Mouse (Mus musculus) liver, embryonic 14.5 days (tissue): ENCODE results near the gene Traf3ip3. TPM values are rescaled to one million over a fixed set of nuclear protein-coding genes. Genes with fewer than 3 reads are reported as not detected.

Experiments
- ATAC-seq: fragments of 200-750 bp; cut with Nextera tagmentation; 2 replicates; pipeline ENCODE4 v1.8.0; 2017; ENCODE audit warnings: moderate number of reproducible peaks, mild to moderate bottlenecking, moderate library complexity; ENCODE audit not compliant: insufficient read depth
- DNase-seq, 3 experiments: peaks; one replicate each; pipeline ENCODE4 v3.0.0-alpha.2; 2012 to 2013; ENCODE audit warnings: low read depth in 3 of 3, low spot score in 3 of 3
- H3K27ac ChIP-seq: fragments of 300-500 bp; sonication (generic); 2 replicates; pipeline ENCODE4 v1.5.1; 2014; ENCODE audit warnings: moderate library complexity, mild to moderate bottlenecking, control low read depth, inconsistent platforms
- H3K27me3 ChIP-seq: fragments of 300-500 bp; sonication (generic); 2 replicates; pipeline ENCODE4 v1.6.1; 2014; ENCODE audit warnings: mild to moderate bottlenecking, low read length, moderate library complexity; ENCODE audit not compliant: control insufficient read depth, insufficient read depth
- H3K36me3 ChIP-seq: fragments of 300-500 bp; sonication (generic); replicated peaks from 2 replicates; pipeline ENCODE4 v1.6.1; 2014; ENCODE audit warnings: low read depth; ENCODE audit not compliant: control insufficient read depth, insufficient read depth
- H3K4me1 ChIP-seq, 2 experiments: fragments of 200-500 bp in 1 of 2; fragments of 300-500 bp in 1 of 2; sonication (generic) in 1 of 2; replicated peaks; 2 replicates each; pipeline ENCODE4 v1.6.1; 2012 to 2014; ENCODE audit warnings: antibody characterized with exemption in 1 of 2, inconsistent platforms in 1 of 2, low read length in 1 of 2; ENCODE audit not compliant: control insufficient read depth in 2 of 2, insufficient read depth in 2 of 2
- H3K4me2 ChIP-seq: fragments of 300-500 bp; sonication (generic); 2 replicates; pipeline ENCODE4 v1.6.1; 2014; ENCODE audit warnings: low read depth, mild to moderate bottlenecking, control low read depth, moderate library complexity
- H3K4me3 ChIP-seq, 2 experiments: fragments of 200-500 bp in 1 of 2; fragments of 300-500 bp in 1 of 2; sonication (generic) in 1 of 2; 2 replicates each; pipeline ENCODE4 v1.5.1; 2012 to 2014; ENCODE audit warnings: low read depth in 2 of 2, low read length in 2 of 2, mild to moderate bottlenecking in 2 of 2, control low read depth in 1 of 2, inconsistent platforms in 1 of 2, moderate library complexity in 1 of 2; ENCODE audit not compliant: insufficient read depth in 1 of 2
- H3K9ac ChIP-seq: fragments of 300-500 bp; sonication (generic); replicated peaks from 2 replicates; pipeline ENCODE4 v1.6.1; 2014; ENCODE audit warnings: mild to moderate bottlenecking, control low read depth, moderate library complexity
- H3K9me3 ChIP-seq: fragments of 300-500 bp; sonication (generic); 2 replicates; pipeline ENCODE4 v1.6.1; 2016; ENCODE audit warnings: low read length, mixed read lengths; ENCODE audit not compliant: control insufficient read depth
- CTCF ChIP-seq: IDR thresholded peaks from 2 replicates; pipeline ENCODE4 v1.5.1; 2016; ENCODE audit warnings: antibody characterized with exemption, low read depth, control low read depth
- EP300 ChIP-seq: IDR thresholded peaks from 2 replicates; pipeline ENCODE4 v1.6.1; 2016; ENCODE audit warnings: antibody characterized with exemption, low read depth
- whole genome bisulfite sequencing: fragments of 180-500 bp; shearing (Covaris S2); extraction: QIAGEN DNeasy Blood & Tissue Kit; methylation state at CpG from one replicate; pipeline ENCODE4 v1.1.7; 2014; ENCODE audit not compliant: insufficient replicate concordance; 5-methylcytosine and 5-hydroxymethylcytosine counted together
- polyA plus RNA-seq, 2 experiments: library from polyadenylated mRNA; depleted of rRNA in 1 of 2; stranded (reverse) in 1 of 2; unstranded in 1 of 2; fragments of >200 nt; fragmentation: Nextera tagmentation in 1 of 2; extraction: Ambion mirVana in 1 of 2; gene quantifications; 2 replicates each; pipeline versions ENCODE4 v1.2.1 to v1.2.3; 2012 to 2014

Gene Traf3ip3
- polyA plus RNA-seq, 2 experiments, result 4.9 to 5.1 TPM

DNA sequence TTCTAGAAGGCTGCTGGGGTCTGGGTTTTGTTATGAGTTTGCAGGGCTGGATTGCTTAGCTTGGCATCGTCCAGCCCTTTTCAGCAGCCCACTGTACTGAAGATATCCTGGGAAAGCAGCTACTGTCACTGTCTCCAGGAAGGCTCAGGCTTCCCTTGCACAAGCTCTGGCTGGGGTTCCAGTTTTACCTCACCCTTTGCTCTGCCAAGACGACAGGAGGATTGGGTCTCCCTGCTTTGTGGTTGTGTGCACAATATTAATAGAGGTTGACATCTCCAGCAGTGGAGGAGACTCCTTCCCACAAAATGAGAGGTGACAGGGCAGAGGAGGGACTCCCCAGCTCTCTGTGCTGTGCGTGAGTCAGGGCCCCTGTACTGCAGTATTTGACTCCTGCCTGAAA lies 52.3 kb downstream of the Traf3ip3 start:
- Histone ChIP-seq H3K4me2 (no peak overlapping the region), H3K27me3 (peaks cover 19% of the 10 kb centered on the region), H3K9ac (no peak overlapping the region), H3K27ac (no peak overlapping the region), H3K4me1 (no peaks in the 10 kb centered on the region), H3K4me3 (no peak overlapping the region), H3K36me3 (no peaks in the 10 kb centered on the region), H3K9me3 (no peaks in the 10 kb centered on the region)
- ATAC-seq, result no peak
- DNase-seq, result no peak
- TF ChIP-seq CTCF, result no peak
- no peak for TF ChIP-seq EP300
- 37% methylated on average over 3 of the region's 3 CpGs for WGBS

DNA sequence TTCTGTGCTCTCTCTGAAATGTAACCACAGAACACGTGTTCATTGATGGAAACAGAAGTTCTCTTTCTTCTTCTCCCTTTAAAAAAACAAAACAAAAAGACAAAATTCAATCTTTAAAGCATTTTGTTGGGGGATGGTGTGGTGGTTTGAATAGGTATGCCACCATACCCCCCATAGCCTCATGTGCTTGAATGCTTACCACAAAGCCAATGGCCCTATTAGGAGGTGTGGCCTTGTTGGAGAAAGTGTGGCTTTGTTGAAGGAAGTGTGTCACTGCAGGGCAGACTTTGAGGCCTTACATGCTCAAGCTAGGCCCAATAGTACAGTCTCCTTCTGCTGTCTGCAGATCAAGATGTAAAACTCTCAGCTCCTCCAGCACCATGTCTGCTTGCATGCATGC lies 55.1 kb downstream of the Traf3ip3 start:
- 33% methylated on average over 1 of the region's 1 CpGs for WGBS
- ATAC-seq (no peak), DNase-seq (no peak)
- Histone ChIP-seq H3K4me3 (no peak overlapping the region), H3K27me3 (peaks cover under 1% of the 10 kb centered on the region; the same call in 1 of the 2 replicates), H3K4me1 (no peaks in the 10 kb centered on the region), H3K9ac (no peak overlapping the region), H3K36me3 (no peaks in the 10 kb centered on the region), H3K27ac (no peak overlapping the region), H3K9me3 (no peaks in the 10 kb centered on the region), H3K4me2 (no peak overlapping the region)
- no peak for TF ChIP-seq CTCF
- TF ChIP-seq EP300, result no peak

DNA sequence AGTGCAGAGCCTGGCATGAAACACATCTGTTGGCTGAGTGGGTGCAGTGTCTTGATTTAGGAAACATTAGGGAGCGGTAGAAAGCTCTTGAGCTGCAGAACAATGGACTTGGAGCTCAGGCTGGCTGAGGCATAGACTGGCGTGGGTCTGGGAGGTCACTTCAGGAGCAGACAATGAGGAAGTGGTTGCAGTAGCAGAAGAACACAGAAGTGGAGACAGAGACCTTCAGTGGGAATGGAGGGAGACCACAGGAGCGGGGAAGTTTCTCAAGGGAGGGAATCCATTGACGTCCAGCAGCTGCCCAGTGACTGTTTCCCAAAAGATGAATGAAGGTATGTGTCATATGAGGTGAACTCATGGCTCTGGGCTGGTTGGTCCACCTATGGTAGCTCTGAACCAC lies 56.4 kb downstream of the Traf3ip3 start:
- Histone ChIP-seq H3K27ac (no peak overlapping the region), H3K9ac (no peak overlapping the region), H3K36me3 (no peaks in the 10 kb centered on the region), H3K27me3 (no peaks in the 10 kb centered on the region), H3K9me3 (no peaks in the 10 kb centered on the region), H3K4me2 (no peak overlapping the region), H3K4me1 (no peaks in the 10 kb centered on the region), H3K4me3 (no peak overlapping the region)
- 29% methylated on average over 4 of the region's 4 CpGs for WGBS
- no peak for TF ChIP-seq CTCF
- DNase-seq, result no peak
- ATAC-seq, result no peak

DNA sequence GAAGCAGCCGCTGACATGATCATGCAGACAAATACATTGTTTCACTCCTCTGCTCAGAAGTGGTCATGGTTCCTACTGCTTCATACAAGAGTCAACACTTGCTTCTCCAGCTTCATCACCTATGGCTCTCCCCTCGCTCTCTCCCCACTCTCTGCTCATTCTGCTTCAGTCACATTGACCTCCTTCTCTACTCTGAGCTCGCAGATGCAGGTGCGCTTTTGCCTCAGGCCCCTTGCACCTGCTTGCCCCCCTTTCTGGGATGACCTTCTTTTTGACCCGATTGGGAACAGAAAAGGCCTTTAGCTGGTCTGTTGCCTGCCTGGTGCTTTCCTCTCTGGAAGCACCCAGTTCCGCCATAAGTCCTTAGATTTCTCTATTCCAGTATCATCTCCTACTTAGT lies 57.0 kb downstream of the Traf3ip3 start:
- no peak overlapping the region for H3K27ac ChIP-seq
- no peaks in the 10 kb centered on the region for H3K4me1 ChIP-seq
- no peaks in the 10 kb centered on the region for H3K36me3 ChIP-seq
- 65% methylated on average over 6 of the region's 6 CpGs for WGBS
- H3K4me2 ChIP-seq, result no peak overlapping the region
- DNase-seq (no peak), ATAC-seq (no peak)
- H3K9me3 ChIP-seq, result no peaks in the 10 kb centered on the region
- no peak overlapping the region for H3K4me3 ChIP-seq
- H3K27me3 ChIP-seq, result no peaks in the 10 kb centered on the region
- TF ChIP-seq CTCF (no peak), EP300 (no peak)
- H3K9ac ChIP-seq, result no peak overlapping the region

DNA sequence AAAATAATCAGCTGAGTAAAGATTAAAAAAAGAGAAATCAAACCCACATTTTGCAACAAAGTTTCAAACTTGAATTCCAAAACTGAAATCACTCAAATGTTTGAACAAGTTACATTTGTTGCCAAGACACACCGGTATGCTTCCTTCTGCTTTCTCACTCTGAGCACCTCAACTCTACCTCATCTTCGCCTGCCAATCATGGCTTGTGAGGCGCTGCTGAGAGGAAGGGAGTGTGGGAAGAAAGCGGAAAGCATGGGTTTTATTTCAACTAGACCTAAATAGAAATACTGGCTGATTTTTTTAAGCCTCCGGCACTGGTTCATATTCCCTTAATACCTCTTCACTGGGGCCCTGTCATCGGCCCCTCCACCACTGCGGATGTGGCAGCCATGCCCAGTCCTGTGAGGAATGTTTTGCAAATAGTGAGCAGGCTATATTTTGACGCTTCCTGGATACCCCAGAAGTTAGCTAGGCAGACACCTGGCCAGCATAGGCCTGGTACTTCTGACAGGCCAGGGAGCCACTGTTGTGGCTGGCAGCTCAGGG lies 58.9 kb downstream of the Traf3ip3 start:
- Histone ChIP-seq H3K4me1 (no peaks in the 10 kb centered on the region), H3K27me3 (no peaks in the 10 kb centered on the region), H3K4me2 (no peak overlapping the region), H3K4me3 (no peak overlapping the region), H3K36me3 (no peaks in the 10 kb centered on the region), H3K9me3 (no peaks in the 10 kb centered on the region), H3K27ac (no peak overlapping the region), H3K9ac (no peak overlapping the region)
- TF ChIP-seq CTCF, result no peak
- TF ChIP-seq EP300, result no peak
- DNase-seq, result no peak
- ATAC-seq, result no peak
- WGBS, result 43% methylated on average over 8 of the region's 8 CpGs
